Mouse (Mus musculus) left cerebral cortex, postnatal 36 days (tissue): ENCODE measurements around the gene Brd4. TPM values are rescaled to one million over a fixed set of nuclear protein-coding genes. Genes with fewer than 3 reads are reported as not detected.

Experiments used
- DNase-seq, 2 experiments: peaks; one replicate each; pipeline ENCODE4 v3.0.0; 2021 to 2022; ENCODE audit warnings: low spot score in 2 of 2, mixed read lengths in 1 of 2
- intact Hi-C: fragments of 180-260 bp; cut with DNase I; formaldehyde crosslinking; loops from one replicate; pipeline ENCODE4 v1.15.1; 2025
- total RNA-seq, 2 experiments: library from RNA; stranded (reverse); gene quantifications; 2 replicates each; pipeline ENCODE4 v1.2.3; 2021

Gene Brd4
- total RNA-seq = 100 to 1,000 TPM; 103 to 147 TPM

DNA sequence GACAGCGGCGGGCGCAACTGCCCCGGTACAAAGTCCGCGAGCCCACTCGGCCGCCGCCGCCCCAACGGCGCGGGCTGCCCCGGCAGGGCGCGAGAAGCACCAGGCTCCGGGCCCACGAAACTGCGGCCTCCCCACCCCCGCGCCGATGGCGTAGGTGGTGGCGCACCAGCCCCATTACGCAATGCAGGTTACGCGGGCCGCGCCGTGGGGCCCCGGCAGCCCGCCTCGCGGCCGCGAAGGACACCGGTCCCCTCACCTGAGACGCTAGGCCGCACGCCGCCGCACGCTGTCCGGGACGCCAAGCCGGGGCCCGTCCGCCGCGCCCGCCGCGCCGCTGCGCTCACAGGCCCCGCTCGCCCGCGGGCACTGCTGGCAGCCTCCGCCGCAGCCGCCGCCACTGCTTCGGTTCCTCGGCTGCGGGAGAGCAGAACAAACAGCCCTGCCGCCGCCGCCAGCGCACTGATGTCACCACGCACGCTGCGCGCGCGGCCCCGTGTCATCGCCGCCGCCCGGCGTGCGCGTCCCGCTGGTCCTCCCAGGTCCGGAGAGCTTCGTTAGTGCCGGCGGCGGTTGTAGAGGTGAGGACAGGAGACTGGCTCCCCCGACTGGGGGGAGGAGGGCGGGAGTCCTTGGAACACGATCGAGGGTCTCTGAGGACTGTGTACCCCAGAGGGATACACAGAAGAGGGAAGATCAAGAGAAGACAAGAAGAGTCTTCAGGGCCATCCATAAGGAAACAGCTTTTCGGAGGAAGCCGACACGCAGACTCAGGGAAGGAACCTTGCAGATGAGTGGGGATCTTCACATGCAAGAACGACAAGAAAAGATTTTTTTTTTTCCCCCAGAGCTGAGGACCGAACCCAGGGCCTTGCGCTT, at the start of gene Brd4:
Gene Brd4 (minus strand): TSS at position 461 of the 876 bp plus-strand sequence.
- intact Hi-C loops = loop anchor here (2.0 to 5.0 kb wide), 2 partner anchors 36 to 52 kb away; partner anchors contain the start of gene Akap8
- DNase-seq = peak; percentile 95 to 97

DNA sequence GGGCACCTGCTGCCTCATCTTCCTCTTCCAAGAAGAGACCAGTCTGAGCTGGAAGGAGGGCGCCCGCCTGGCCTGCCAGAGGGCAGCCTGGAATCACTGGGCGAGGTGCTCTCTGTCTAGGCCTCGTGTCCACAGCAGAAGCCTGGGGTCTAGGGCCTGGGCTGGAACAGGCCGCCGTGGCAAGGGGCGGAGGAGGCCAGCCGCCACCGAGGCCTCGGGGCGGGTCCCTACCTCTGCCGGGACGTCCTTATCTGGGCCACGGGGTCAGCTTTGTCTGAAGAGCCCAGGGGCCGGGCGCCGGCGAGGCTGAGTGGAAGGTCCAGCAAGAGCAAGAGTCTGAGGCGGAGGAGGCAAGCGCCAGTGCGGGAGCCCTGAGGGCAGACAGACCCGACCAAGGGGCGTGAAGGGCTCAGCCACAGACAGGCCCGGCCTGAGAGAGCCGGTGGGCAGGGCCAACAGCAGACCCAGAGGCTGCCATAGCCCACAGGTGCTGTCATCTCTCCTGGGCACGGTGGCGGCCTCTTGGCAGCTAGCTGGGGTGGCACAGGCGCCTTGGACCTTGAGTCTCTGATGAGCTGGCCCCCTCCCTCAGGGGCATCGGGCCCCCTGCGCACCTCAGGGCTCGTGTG, 49.3 kb upstream of the Brd4 start:
- no peak for DNase-seq
- intact Hi-C loops = no loop called here

GRCm38 (mm10) chr17:32327501-32327900, 43.0 kb upstream of the Brd4 start:
- no peak for DNase-seq
- intact Hi-C loops = no loop called here

DNA sequence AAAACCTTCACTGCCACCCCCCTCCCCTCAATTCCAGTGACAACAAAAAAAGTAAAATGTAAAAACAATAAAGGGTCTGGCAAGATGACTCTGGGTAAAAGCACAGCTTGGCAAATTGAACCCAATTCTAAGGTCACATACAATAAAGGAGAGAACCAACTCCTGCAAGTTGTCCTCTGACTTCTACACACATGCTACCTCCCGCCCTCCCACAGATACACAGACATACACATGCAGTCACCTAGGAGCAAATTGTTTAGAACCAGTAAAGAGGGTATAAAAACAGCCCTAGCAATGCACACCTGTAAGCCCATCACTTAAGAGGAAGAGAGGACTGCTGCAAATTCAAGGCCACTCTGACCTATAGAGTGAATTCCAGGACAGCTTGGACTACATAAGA, 38.3 kb upstream of the Brd4 start:
- no peak for DNase-seq
- intact Hi-C loops = no loop called here

DNA sequence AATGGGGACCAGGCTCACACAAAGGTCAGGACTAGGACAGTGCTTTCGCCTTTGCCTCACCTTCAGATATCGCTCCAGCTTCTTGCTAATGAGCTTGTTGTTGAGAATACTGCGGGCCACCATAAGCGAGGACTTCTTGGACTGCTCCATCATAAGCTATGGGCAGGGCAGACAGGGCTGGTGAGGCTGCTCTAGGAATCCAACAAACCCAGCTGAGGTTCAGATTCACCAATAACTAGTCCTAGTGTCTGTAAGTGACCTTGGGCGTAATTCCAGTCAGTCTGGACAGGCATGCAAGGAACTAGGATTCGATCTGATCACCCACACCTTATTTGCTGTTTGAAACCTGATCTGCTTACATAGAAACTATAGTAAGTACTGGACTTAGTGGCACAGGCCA, 37.3 kb upstream of the Brd4 start:
- intact Hi-C loops = loop anchor here (2.0 kb wide), 2 partner anchors 37 to 67 kb away; partner anchors contain the start of genes Brd4 and Wiz
- DNase-seq = no peak

GRCm38 (mm10) chr17:32321390-32321734, 36.8 kb upstream of the Brd4 start:
- intact Hi-C loops = loop anchor here (2.0 kb wide), 2 partner anchors 37 to 67 kb away; partner anchors contain the start of genes Brd4 and Wiz
- no peak for DNase-seq

GRCm38 (mm10) chr17:32320597-32321389, 36.3 kb upstream of the Brd4 start, which contains the start of gene Akap8:
TSS of gene Akap8 (minus strand) at chr17:32321238.
- intact Hi-C loops = loop anchor here (2.0 kb wide), 2 partner anchors 36 to 68 kb away; partner anchors contain the start of genes Brd4 and Wiz
- DNase-seq = peak; percentile 99

DNA sequence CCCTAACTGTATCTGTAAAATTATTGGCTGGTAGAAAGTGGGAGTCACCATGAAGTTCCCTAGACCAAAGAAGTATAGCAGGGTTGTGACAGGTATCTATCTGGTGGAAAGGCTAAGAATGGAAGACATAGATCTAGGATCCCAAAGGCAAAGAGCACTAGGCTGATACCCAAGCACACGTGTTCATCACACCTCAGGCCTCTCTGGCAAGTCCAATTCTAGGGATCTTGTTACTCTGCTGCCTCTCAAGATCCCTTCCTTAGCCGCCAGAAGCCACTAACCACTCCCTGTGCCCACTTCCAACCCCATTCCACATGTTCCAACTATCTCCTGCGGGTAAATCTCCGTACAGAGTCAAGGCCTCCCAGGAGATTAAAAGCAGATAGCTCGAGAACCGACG, 35.4 kb upstream of the Brd4 start:
- no peak for DNase-seq
- intact Hi-C loops = loop anchor here (2.0 kb wide), 2 partner anchors 35 to 69 kb away; partner anchors contain the start of genes Brd4 and Wiz

- DNase-seq = no peak
- intact Hi-C loops = no loop called here
Measured at GRCm38 (mm10) chr17:32317708-32318107, 33.2 kb upstream of the Brd4 start.

DNA sequence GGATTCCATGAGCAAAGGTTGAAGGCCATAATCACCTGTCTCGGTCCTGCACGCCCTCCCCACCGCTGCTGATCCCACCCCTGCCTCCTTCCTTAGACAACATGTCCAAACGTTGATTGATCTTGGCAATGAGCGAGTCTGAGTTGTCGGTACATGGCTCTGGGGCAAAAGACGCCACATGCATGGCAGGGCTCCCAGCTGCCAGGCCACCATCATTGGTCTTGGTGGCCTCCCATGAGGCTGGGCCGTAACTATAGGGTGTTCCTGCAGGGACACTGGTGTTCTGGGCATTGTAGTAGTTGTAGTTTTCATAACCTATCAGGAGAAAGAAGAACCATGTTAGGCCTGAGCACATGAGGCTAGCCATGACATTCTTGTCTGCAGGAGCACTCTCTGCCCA, 32.5 kb upstream of the Brd4 start:
- intact Hi-C loops = no loop called here
- DNase-seq = no peak

DNA sequence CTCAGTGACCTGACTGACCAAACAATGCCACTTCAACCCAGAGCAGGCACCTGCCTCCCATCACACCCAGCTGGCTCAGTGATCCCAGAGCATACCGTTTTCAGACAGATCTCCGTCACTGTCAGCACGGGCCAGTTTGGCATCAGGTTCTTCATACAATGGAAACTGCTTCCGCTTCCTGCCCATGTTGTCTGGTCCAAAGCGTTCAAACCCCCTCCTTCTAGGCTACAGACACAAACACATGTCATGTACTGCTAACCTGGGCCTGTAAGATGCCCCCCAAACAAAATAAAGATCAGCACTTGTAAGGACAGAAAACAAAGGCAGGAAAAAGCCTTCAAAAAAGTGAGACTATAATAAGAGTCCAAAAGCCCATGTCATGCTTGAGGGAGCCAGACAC, 31.0 kb upstream of the Brd4 start:
- intact Hi-C loops = no loop called here
- DNase-seq = no peak

GRCm38 (mm10) chr17:32313892-32314291, 29.4 kb upstream of the Brd4 start:
- no peak for DNase-seq
- intact Hi-C loops = no loop called here

DNA sequence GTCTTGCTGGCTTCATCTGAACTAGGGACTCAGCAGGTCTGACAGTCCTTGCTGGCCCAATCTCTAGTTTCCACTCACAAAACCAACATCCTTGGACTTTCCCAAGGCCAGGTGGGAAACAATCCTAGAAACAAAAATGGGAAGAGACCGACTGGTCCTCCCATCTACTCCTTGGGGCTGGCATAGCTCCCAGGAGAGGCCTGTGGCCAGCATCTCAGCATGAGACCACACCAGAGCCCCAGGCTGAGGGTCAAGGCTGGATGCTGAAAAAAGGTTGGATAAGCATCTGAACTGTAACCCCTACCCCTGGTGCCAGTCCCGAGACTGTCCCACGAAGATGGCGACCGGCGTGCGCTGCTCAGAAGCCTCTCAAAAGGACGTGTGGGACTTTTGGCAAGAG, 28.3 kb upstream of the Brd4 start:
- intact Hi-C loops = no loop called here
- no peak for DNase-seq

DNA sequence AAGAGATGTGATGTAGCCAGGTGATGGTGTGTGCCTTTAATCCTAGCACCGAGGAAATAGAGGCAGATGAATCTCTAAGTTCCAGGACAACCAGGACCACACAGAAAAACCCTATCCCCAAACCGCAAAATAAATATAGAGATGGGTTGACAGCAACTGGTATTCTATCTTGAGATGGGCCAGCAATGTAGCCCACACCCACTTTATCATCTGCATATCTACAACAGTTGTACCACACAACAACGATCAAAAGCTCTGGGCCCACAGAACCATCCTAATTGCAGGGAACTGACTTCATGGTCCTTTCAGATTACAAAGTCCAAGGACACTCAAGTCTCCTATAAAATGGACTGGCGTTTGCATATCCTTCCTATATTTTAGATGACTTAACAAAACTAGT, 23.4 kb upstream of the Brd4 start:
- intact Hi-C loops = no loop called here
- no peak for DNase-seq

GRCm38 (mm10) chr17:32298125-32298524, 13.6 kb upstream of the Brd4 start:
- no peak for DNase-seq
- intact Hi-C loops = no loop called here

DNA sequence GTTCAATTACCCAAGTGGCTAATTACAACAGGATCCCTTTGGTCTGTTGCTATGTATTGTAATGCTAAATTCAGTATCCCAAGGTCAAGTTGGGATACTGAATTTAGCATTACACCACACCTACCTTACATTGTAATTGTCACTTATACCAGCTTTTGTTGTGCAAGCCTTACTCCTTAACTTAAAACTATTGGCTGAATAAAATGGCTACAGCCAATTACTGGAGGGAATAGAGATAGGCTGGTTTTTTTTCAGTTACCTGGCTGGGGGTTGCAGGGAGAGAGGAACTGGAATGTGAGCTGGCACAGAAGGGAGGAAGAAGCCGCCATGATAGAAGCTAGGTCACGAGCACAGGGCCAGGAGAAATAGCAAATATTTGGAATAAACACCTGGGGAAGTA, 11.4 kb upstream of the Brd4 start:
- intact Hi-C loops = no loop called here
- no peak for DNase-seq

DNA sequence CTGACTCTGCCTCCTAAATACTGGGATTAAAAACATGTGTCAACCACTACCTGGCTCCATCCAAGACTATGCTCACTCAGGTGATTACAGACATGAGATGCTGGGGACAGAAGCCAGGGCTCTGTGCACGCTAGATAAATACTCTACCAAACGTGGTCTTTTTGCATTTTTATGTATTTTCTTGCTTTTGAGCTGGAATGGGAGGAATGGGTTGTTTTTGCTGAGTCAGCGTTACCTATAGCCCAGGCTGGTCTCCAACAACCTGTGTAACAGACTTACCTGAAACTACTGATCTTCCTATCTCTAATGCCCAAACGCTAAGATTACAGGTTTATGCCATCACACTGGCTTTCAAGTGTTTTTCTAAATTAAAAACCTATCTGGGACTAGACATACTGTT, 10.6 kb upstream of the Brd4 start:
- DNase-seq = no peak
- intact Hi-C loops = no loop called here

DNA sequence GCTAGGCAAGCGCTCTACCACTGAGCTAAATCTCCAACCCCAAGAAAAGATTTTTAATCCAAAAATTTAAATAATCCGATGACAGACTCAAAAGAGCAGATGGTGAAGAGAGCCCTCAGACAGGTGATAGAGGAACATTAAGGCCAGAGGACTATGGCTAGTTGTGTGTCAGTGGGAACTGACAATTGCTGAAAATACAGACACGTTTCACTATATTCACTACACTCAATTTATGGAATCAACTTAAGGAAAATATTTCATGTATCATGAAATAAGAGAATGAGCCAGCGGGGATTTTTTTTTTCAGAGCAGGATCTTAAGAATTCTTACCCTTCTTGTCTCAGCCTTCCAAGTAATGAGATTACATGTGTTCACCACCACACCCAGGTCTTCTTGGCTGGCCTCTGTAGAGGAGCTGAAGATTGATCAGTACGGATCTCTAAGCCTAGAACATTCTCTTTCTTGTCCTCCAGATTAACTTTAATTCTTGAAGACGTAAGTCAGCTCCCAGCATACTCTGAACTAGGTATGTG, 682 bp upstream of the Brd4 start:
- intact Hi-C loops = loop anchor here (2.0 kb wide), 1 partner anchor 36 kb away; the partner anchor contains the start of gene Akap8
- no peak for DNase-seq

GRCm38 (mm10) chr17:32283771-32284221, 726 bp downstream of the Brd4 start:
- intact Hi-C loops = loop anchor here (2.0 to 5.0 kb wide), 2 partner anchors 37 to 51 kb away; partner anchors contain the start of gene Akap8
- peak; percentile 56 to 57 for DNase-seq
